Mouse (Mus musculus) C3H10T1/2 (cell line): ENCODE results near the gene AY074887. TPM values are rescaled to one million over a fixed set of nuclear protein-coding genes. Genes with fewer than 3 reads are reported as not detected.

Source experiments
- polyA plus RNA-seq, 2 experiments: library from polyadenylated mRNA; unstranded; fragments of >200 nt; fragmentation: generic; extraction: Trizol; gene quantifications; one replicate each; pipeline ENCODE4 v1.2.1; 2012; ENCODE audit warnings: missing spikeins in 2 of 2

AY074887 gene
- polyA plus RNA-seq: under 1 TPM; 0.42 to 0.97 TPM

GRCm38 (mm10) chr9:54950575-54951321, at the start of gene AY074887, which contains the start of gene Psma4:
Gene AY074887, minus strand, starts transcription at chr9:54950998.
Gene Psma4, plus strand, starts transcription at chr9:54950790.

GRCm38 (mm10) chr9:54980674-54981073, 29.9 kb upstream of the AY074887 start, which contains the start of gene Chrna5:
Gene Chrna5, plus strand, starts transcription at chr9:54980880.

DNA sequence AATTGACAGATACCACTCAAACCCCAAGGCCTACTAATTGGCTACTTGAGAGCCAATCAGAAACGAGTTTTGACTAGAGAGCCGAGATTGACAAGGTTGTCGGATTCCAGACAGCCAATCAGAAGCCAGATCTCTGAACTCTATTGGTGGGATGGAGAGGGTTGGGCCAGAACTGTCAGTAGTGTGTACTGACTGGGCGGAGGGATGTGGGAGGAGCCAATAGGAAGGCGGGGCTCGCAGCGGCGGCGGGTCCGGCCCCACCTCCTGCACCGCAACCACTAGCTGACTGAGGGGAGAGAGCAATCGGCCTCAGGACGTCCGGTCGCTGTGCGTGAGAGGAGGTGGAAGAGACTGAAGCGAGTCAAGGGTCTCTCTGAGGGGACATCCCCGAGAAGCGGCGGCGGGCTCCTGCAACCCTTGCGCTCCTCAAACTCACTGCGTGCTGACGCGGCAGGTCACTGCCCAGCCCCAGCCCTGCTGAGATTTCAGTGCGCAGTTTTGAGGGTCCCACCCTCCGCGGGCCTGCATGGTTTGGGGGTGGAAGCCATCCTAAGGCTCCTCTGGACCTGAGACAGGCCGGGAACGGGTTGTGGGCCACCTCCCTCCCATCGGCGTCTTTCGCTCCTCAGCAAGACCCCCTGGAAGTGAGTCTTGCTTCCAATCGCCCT, 33.7 kb downstream of the AY074887 start, which contains the start of gene Hykk:
Hykk (plus strand) TSS at position 274 of the 668 bp plus-strand sequence.

Other genes starting within 250 kb of the AY074887 start
- gene Wdr61, start 216.5 kb downstream of the AY074887 start, polyA plus RNA-seq: 100 to 1,000 TPM in 1 of 2 experiments, 10 to 100 TPM in 1; 10.3 to 164 TPM
- gene Crabp1, start 186.2 kb downstream of the AY074887 start, polyA plus RNA-seq: 1 to 10 TPM in 1 of 2 experiments, under 1 TPM in 1; 0.08 to 4.6 TPM
- gene Ireb2, start 87.2 kb downstream of the AY074887 start, polyA plus RNA-seq: 10 to 100 TPM in 1 of 2 experiments, under 1 TPM in 1; 0.54 to 11.0 TPM
- under 1 TPM in 1 of 2 experiments, not detected in 1; 0.32 TPM for gene Hykk, start 33.7 kb downstream of the AY074887 start, polyA plus RNA-seq
- 100 to 1,000 TPM in 1 of 2 experiments, 10 to 100 TPM in 1; 30.4 to 241 TPM for gene Psma4, start 208 bp downstream of the AY074887 start, polyA plus RNA-seq
- gene Chrna5, start 29.9 kb upstream of the AY074887 start, polyA plus RNA-seq: under 1 TPM in 1 of 2 experiments, not detected in 1; 0.11 TPM
- under 1 TPM in 1 of 2 experiments, not detected in 1; 0.06 TPM for gene Chrna3, start 75.6 kb upstream of the AY074887 start, polyA plus RNA-seq
- gene Chrnb4, start 97.8 kb upstream of the AY074887 start, polyA plus RNA-seq: under 1 TPM in 1 of 2 experiments, not detected in 1; 0.02 TPM
- gene Ube2q2, start 197.9 kb upstream of the AY074887 start, polyA plus RNA-seq: 1 to 10 TPM in 1 of 2 experiments, under 1 TPM in 1; 0.50 to 3.7 TPM